Mouse (Mus musculus): Measurements from ENCODE around the gene Drosha. TPM values are rescaled to one million over a fixed set of nuclear protein-coding genes. Genes with fewer than 3 reads are reported as not detected.

Gene Drosha
- polyA plus RNA-seq, 1 experiment from 2014 or later = 8.4 TPM

GRCm38 (mm10) chr15:12887206-12887605, 62.6 kb downstream of the Drosha start:
- WGBS = 92% methylated on average over 8 of the region's 8 CpGs
- no peak overlapping the region for H3K27ac ChIP-seq (ENCODE audit: low read depth, low read length)
- no peak overlapping the region for H3K4me2 ChIP-seq (replicated peaks; ENCODE audit: low read depth)
- H3K4me3 ChIP-seq (ENCODE audit: low read depth, low read length) = no peak overlapping the region
- no peaks in the 10 kb centered on the region for H3K4me1 ChIP-seq (replicated peaks; ENCODE audit: control insufficient read depth, insufficient read depth, low read length)
- H3K9me3 ChIP-seq (ENCODE audit: control insufficient read depth) = no peaks in the 10 kb centered on the region
- TF ChIP-seq CTCF (IDR thresholded peaks at IDR 0.05; ENCODE audit: low read depth) = no peak
- H3K36me3 ChIP-seq (ENCODE audit: control insufficient read depth, insufficient read depth) = peaks cover 58% of the 10 kb centered on the region
- H3K9ac ChIP-seq (ENCODE audit: low read depth, low read length) = no peak overlapping the region
- no peak for ATAC-seq
- no peaks in the 10 kb centered on the region for H3K27me3 ChIP-seq (replicated peaks; ENCODE audit: control insufficient read depth, insufficient read depth, low read length)

GRCm38 (mm10) chr15:12888312-12888711, 63.7 kb downstream of the Drosha start:
- H3K27me3 ChIP-seq (replicated peaks; ENCODE audit: control insufficient read depth, insufficient read depth, low read length) = no peaks in the 10 kb centered on the region
- WGBS = 91% methylated on average over 4 of the region's 4 CpGs
- H3K4me2 ChIP-seq (replicated peaks; ENCODE audit: low read depth) = no peak overlapping the region
- H3K9ac ChIP-seq (ENCODE audit: low read depth, low read length) = no peak overlapping the region
- peaks cover 59% of the 10 kb centered on the region for H3K36me3 ChIP-seq (ENCODE audit: control insufficient read depth, insufficient read depth)
- TF ChIP-seq CTCF (IDR thresholded peaks at IDR 0.05; ENCODE audit: low read depth) = no peak
- no peak overlapping the region for H3K27ac ChIP-seq (ENCODE audit: low read depth, low read length)
- H3K4me3 ChIP-seq (ENCODE audit: low read depth, low read length) = no peak overlapping the region
- H3K4me1 ChIP-seq (replicated peaks; ENCODE audit: control insufficient read depth, insufficient read depth, low read length) = no peaks in the 10 kb centered on the region
- no peaks in the 10 kb centered on the region for H3K9me3 ChIP-seq (ENCODE audit: control insufficient read depth)
- ATAC-seq = no peak

- Histone ChIP-seq H3K27ac (ENCODE audit: low read depth, low read length) (no peak overlapping the region), H3K4me3 (ENCODE audit: low read depth, low read length) (no peak overlapping the region), H3K9me3 (ENCODE audit: control insufficient read depth) (no peaks in the 10 kb centered on the region), H3K9ac (ENCODE audit: low read depth, low read length) (no peak overlapping the region), H3K4me2 (replicated peaks; ENCODE audit: low read depth) (no peak overlapping the region), H3K36me3 (ENCODE audit: control insufficient read depth, insufficient read depth) (peaks cover 46% of the 10 kb centered on the region), H3K27me3 (replicated peaks; ENCODE audit: control insufficient read depth, insufficient read depth, low read length) (no peaks in the 10 kb centered on the region), H3K4me1 (replicated peaks; ENCODE audit: control insufficient read depth, insufficient read depth, low read length) (no peaks in the 10 kb centered on the region)
- ATAC-seq = no peak
- TF ChIP-seq CTCF (IDR thresholded peaks at IDR 0.05; ENCODE audit: low read depth) = no peak
- whole genome bisulfite sequencing = 89% methylated on average over 11 of the region's 11 CpGs
Observed at GRCm38 (mm10) chr15:12889909-12890308, 65.3 kb downstream of the Drosha start.

GRCm38 (mm10) chr15:12895426-12895825, 70.8 kb downstream of the Drosha start:
- no peak overlapping the region for H3K27ac ChIP-seq (ENCODE audit: low read depth, low read length)
- H3K36me3 ChIP-seq (ENCODE audit: control insufficient read depth, insufficient read depth) = peaks cover 28% of the 10 kb centered on the region; the same call in 1 of the 2 replicates
- no peaks in the 10 kb centered on the region for H3K4me1 ChIP-seq (replicated peaks; ENCODE audit: control insufficient read depth, insufficient read depth, low read length)
- H3K4me3 ChIP-seq (ENCODE audit: low read depth, low read length) = no peak overlapping the region
- H3K27me3 ChIP-seq (replicated peaks; ENCODE audit: control insufficient read depth, insufficient read depth, low read length) = no peaks in the 10 kb centered on the region
- no peak overlapping the region for H3K9ac ChIP-seq (ENCODE audit: low read depth, low read length)
- no peak for TF ChIP-seq CTCF (IDR thresholded peaks at IDR 0.05; ENCODE audit: low read depth)
- no peaks in the 10 kb centered on the region for H3K9me3 ChIP-seq (ENCODE audit: control insufficient read depth)
- ATAC-seq = no peak
- no peak overlapping the region for H3K4me2 ChIP-seq (replicated peaks; ENCODE audit: low read depth)
- WGBS = 94% methylated on average over 13 of the region's 13 CpGs

- TF ChIP-seq CTCF (IDR thresholded peaks at IDR 0.05; ENCODE audit: low read depth) = no peak
- H3K4me3 ChIP-seq (ENCODE audit: low read depth, low read length) = no peak overlapping the region
- H3K27ac ChIP-seq (ENCODE audit: low read depth, low read length) = no peak overlapping the region
- H3K4me1 ChIP-seq (replicated peaks; ENCODE audit: control insufficient read depth, insufficient read depth, low read length) = no peaks in the 10 kb centered on the region
- no peak overlapping the region for H3K4me2 ChIP-seq (replicated peaks; ENCODE audit: low read depth)
- 97% methylated on average over 18 of the region's 18 CpGs for WGBS
- no peak for ATAC-seq
- H3K9me3 ChIP-seq (ENCODE audit: control insufficient read depth) = no peaks in the 10 kb centered on the region
- no peaks in the 10 kb centered on the region for H3K27me3 ChIP-seq (replicated peaks; ENCODE audit: control insufficient read depth, insufficient read depth, low read length)
- H3K36me3 ChIP-seq (ENCODE audit: control insufficient read depth, insufficient read depth) = peaks cover 33% of the 10 kb centered on the region
- H3K9ac ChIP-seq (ENCODE audit: low read depth, low read length) = no peak overlapping the region
Observed at GRCm38 (mm10) chr15:12896022-12897009, 71.7 kb downstream of the Drosha start.

GRCm38 (mm10) chr15:12897831-12898230, 73.2 kb downstream of the Drosha start:
- no peak for ATAC-seq
- no peaks in the 10 kb centered on the region for H3K4me1 ChIP-seq (replicated peaks; ENCODE audit: control insufficient read depth, insufficient read depth, low read length)
- H3K36me3 ChIP-seq (ENCODE audit: control insufficient read depth, insufficient read depth) = peaks cover 41% of the 10 kb centered on the region
- 90% methylated on average over 8 of the region's 8 CpGs for WGBS
- H3K27ac ChIP-seq (ENCODE audit: low read depth, low read length) = no peak overlapping the region
- no peaks in the 10 kb centered on the region for H3K9me3 ChIP-seq (ENCODE audit: control insufficient read depth)
- no peak for TF ChIP-seq CTCF (IDR thresholded peaks at IDR 0.05; ENCODE audit: low read depth)
- H3K4me3 ChIP-seq (ENCODE audit: low read depth, low read length) = no peak overlapping the region
- no peaks in the 10 kb centered on the region for H3K27me3 ChIP-seq (replicated peaks; ENCODE audit: control insufficient read depth, insufficient read depth, low read length)
- no peak overlapping the region for H3K9ac ChIP-seq (ENCODE audit: low read depth, low read length)
- no peak overlapping the region for H3K4me2 ChIP-seq (replicated peaks; ENCODE audit: low read depth)

Data from intestine, postnatal 0 days (tissue).